Mouse (Mus musculus) ovary, postnatal 14 days (tissue): ENCODE data around the gene Acot8.

Experiments used
- DNase-seq: peaks from one replicate; pipeline ENCODE4 v3.0.0; 2022; ENCODE audit warnings: low spot score

Acot8 gene

DNA sequence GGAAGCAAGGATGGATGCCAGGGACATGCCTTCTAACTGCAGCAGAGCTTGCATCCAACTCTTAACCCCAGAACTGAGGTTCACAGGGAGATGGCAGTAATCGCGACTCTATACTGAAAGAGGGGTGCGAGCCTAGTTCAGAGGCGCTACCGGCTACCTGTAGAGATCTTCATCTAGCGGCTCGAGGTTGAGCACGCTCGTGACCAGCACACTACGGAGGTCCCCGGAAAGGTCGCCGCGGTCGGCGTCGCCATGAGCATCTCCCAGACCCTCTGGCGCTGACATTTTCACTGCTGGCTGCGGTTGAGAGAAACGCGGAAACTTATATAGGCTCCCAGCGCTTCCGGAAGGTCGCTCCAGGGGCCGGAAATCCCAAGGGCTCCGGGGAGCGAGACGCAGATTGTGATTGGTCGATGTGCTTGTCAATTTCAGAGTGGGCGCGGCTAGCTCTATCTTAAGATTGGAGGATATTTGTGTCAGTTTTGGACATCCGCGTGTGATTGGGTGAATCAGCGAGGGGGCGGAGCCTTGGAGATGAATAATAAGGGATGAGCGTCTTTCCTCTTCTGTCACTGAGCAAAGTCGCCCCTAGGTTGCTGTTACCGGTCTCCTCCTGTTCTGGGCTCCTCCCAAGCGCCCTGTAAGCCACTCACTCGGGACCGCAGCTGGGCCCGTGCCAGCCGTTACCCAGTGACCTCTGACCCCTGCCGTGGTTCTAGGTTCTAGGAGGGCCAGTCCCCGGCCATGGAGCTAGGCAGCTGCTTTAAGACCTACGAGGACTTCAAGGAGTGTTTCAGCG is at the start of gene Acot8, which contains the start of gene Zswim3:
Gene Acot8, minus strand, starts transcription at position 350 of the 799 bp plus-strand sequence.
Gene Zswim3, plus strand, starts transcription at position 566 of the 799 bp plus-strand sequence.
- DNase-seq: peak; percentile 98

GRCm38 (mm10) chr2:164850061-164850460 is 45.4 kb upstream of the Acot8 start:
- no peak for DNase-seq

DNA sequence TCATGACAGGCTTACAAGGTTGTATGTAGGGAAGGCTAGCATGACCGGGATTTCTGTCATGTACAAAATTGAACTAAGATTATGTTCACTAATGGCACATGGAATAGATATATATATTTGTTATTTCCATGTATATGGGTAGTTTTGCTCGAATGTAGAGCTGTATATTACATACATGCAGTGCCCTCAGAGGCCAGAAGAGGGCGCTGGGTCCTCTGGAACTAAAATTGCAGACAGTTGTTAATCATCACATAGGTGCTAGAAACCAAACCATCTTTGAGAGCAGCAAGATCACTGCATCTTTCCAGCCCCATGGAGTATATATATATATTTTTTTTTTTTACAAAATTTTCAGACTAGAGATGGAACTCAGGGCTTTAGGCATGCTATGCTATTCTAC is 41.1 kb upstream of the Acot8 start:
- DNase-seq: no peak

DNA sequence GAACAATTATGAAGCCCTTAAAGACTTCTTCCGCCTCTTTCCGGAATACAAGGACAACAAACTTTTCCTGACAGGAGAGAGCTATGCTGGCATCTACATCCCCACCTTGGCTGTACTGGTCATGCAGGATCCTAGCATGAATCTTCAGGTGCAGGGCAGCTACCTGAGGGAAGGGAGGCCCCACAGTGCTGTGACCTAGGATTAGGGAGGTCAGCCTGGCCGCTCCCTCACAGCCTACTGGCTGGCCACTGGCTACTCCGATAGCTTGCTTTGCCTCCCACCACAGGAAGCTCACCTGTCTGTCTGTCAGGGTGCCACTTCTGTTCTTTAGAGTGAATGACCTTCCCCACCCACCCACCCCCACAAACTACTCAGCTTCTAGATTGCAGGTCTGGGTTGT is 30.5 kb upstream of the Acot8 start:
- no peak for DNase-seq

- DNase-seq: no peak
These were observed 29.8 kb upstream of the Acot8 start for GRCm38 (mm10) chr2:164834531-164834930.

DNA sequence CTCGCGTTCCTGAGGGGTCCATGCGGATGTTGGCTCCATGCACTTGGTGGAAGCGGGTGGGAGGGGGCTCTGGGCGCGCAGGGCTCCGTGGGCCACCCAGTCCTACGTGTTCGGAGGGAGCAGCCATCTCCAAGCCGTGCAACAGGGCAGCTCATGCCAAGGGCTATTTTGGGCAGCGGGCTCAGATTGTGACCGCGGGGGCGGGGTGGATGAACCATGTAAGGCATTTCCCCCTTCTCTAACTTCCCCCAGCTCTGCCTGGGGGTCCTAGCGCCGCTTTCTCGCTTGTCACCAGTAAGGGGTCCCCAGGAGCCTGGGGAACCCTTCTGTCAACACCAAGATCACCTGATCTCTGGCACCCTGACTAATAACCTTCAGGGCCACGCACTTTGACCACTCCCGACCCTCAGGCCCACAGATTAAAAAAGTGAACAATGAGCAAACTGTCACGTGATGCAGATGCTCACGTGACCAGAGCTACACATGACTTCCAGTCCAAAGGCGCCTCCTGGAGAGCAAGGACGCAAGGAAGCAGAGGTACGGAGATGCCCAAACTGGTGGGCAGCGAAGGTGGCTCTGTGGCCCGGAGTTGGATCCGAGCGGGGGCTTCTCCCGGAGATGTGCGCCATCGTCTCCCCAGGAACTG is 28.8 kb upstream of the Acot8 start, which contains the start of gene Neurl2:
Gene Neurl2, minus strand, starts transcription at position 143 of the 646 bp plus-strand sequence.
- peak; percentile 87 for DNase-seq

DNA sequence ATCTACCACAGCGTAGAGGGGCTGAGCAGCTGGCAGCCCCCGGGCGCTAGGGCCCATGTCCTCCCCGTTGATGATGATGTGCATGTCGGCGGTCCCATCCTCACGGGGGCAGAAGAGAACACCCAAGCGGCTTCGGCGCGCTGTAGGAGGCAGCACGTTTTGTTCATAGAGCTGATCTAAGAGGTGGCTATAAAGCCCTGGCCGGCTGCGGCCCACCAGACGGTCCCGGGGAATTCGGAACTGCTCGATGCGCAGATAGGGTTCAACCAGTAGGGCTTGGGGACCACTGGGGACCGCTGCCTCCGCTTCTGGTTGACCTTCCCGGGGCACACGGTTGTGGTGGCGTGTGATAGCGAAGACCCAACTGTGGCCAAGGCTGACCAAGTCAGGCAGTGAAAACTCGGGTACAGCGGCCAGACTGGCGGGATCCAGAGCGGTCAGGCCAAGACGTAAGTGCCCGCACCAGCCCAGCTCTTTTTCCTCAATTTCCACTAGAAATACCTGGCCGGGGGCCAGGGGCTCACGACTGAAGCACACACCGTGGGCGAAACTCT is 28.1 kb upstream of the Acot8 start, which contains the start of gene Ctsa:
Gene Ctsa, plus strand, starts transcription at position 126 of the 554 bp plus-strand sequence.
- peak; percentile 66 for DNase-seq

GRCm38 (mm10) chr2:164832032-164832747 is 27.5 kb upstream of the Acot8 start:
- no peak for DNase-seq

DNA sequence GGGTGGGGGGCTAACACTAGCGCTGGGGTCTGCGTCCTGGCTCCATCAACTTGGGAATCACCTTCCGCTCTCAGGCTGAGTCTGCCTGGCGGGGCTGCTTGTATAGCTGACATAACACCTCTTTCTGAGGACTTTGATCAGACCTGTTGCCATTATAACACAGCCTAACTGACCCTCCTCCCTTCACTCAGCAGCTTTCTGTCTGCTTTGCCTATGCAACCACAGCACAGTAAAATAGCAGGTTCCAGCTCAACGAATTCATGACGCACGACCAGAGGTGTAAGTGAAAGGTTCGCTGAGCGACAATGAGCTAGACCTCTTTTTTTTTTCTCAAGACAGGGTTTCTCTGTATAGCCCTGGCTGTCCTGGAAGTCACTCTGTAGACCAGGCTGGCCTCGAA is 26.3 kb upstream of the Acot8 start:
- DNase-seq: no peak

- no peak for DNase-seq
These were observed 24.4 kb upstream of the Acot8 start for GRCm38 (mm10) chr2:164829090-164829489.

DNA sequence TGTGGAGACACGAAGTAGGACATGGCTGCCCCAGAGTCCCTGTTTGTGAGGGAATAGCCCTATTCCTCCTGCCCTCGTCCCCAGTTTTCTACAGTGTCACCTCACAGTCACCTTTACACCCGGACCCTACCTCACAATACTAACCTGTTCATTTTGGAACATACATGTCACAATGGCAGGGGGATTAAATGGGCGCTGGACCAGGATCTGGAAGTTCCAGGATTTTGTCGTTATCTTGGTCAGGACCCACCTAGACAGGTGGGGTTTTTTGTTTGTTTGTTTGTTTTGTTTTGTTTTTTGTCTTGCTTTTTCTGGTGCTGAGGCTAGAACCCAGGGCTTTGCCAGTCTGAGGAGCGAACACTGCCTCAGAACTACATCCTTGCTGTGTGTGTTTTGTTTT is 23.8 kb upstream of the Acot8 start, which contains the start of gene Spata25:
Gene Spata25, minus strand, starts transcription at position 101 of the 400 bp plus-strand sequence.
- no peak for DNase-seq

- no peak for DNase-seq
These were observed 22.6 kb upstream of the Acot8 start for GRCm38 (mm10) chr2:164827146-164827850.

- no peak for DNase-seq
These were observed 20.8 kb upstream of the Acot8 start for GRCm38 (mm10) chr2:164825521-164825920.

- no peak for DNase-seq
These were observed 19.3 kb upstream of the Acot8 start for GRCm38 (mm10) chr2:164823969-164824368.

DNA sequence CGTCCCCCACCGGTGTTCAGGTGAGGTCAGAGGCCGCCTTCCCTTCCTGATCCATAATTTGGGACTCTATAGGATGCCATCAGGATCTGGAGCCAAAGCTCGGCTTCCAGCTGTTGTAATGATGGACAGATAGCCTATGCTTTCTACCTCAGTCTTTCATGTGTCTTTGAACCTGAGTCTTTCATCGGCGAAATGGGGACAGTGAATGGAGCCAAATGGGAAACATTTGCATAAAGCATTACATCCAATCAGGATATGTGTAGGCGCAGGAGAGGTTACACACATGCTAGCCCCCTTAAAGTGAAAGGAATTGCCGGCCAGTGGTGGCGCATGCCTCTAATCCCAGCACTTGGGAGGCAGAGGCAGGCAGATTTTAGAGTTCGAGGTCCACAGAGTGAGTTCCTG is 18.5 kb upstream of the Acot8 start:
- DNase-seq: no peak

GRCm38 (mm10) chr2:164822636-164823165 is 18.0 kb upstream of the Acot8 start, which contains the start of gene Zswim1:
Zswim1 (plus strand) TSS chr2:164822686.
- DNase-seq: peak; percentile 100

DNA sequence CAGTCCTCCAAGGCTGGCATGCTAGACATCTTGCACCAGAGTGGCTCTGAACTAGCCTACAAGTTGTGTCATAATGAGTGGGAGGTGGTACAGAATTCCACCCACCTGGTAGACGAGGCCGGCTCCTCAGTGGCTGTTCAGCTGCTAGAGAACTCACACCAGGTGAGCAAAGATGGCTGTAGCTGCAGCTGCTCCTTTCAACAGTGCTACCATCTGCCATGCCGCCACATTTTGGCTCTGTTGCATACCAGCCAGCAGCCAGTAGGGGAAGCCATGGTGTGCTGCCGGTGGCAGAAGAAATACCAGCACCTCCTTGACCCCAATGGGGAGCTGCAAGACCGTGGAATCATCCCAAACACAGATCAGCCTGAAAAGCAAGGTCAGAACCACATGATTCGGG is 16.4 kb upstream of the Acot8 start:
- no peak for DNase-seq

DNA sequence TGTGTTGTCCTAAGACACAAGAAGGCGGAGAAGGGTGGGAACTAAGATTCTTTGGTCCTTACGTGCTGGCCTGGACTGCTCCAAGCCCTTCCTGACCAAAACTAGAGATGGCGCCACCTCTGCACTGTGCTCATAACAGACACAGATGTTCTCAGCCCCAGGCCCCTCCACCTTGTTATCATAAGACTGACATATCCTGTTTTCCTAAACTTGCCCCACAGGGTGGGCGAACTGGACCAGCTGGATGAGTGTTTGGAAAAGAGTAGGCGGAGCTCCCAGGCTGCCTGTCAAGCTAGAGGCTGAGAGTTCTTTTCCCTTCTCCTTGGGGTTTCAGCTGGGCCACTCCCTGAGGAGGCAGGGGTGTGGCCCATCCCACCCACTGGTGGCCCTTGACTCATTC is 13.0 kb upstream of the Acot8 start:
- no peak for DNase-seq

- DNase-seq: no peak
These were observed 12.5 kb upstream of the Acot8 start for GRCm38 (mm10) chr2:164817206-164817605.

DNA sequence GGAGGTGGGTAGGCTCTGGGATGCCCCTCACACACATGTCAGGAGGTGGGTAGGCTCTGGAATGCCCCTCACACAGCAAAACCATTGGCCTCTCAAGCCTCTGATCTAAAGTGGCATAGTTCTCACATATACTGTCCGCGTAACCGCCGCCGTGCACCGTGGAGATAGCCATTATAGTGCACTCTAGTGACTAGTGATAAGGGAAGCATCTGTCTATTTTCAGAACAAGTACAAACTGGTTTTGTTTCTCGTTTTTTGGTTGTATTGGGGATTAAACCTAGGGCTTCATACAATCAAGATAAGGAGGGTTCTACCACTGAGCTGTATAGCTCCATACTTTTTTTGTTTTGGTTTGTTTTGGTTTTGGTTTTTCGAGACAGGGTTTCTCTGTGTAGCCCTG is 11.1 kb upstream of the Acot8 start:
- no peak for DNase-seq

DNA sequence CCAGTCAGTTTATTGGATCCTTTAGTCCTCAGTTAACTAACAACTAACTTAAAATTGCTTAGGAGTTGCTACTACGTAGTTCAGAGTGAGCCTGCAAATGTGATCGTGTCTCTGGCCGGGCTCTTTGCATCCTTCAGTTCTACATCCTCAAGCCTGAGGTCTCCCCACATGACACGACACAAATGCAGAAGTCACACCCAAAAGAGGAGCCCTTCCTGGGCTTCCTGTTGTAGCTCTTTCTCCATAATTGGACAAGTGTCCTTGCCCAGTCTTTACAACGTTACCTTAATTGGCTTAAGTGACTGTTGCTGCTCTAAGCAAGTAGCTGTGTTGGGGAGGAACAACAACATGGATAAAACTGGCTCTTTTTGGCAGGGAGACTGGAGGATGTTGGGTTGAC is 10.7 kb upstream of the Acot8 start:
- no peak for DNase-seq
